Mouse (Mus musculus) midbrain, embryonic 15.5 days (tissue): ENCODE measurements around the gene Hbp1. TPM values are rescaled to one million over a fixed set of nuclear protein-coding genes. Genes with fewer than 3 reads are reported as not detected.
A peak's percentile ranks its signal among the peaks of the same experiment; 100 is the strongest.

ENCODE experiments used
- ATAC-seq: fragments of 200-750 bp; cut with Nextera tagmentation; replicated peaks from 2 replicates; pipeline ENCODE4 v1.8.0; 2017; ENCODE audit warnings: moderate TSS enrichment
- H3K27ac ChIP-seq: fragments of 300-500 bp; sonication (generic); 2 replicates; pipeline ENCODE4 v1.5.1; 2015; ENCODE audit warnings: mild to moderate bottlenecking, inconsistent platforms
- H3K27me3 ChIP-seq: fragments of 300-500 bp; sonication (generic); replicated peaks from 2 replicates; pipeline ENCODE4 v1.6.1; 2015; ENCODE audit warnings: inconsistent platforms
- H3K36me3 ChIP-seq: fragments of 300-500 bp; sonication (generic); replicated peaks from 2 replicates; pipeline ENCODE4 v1.6.1; 2015; ENCODE audit warnings: inconsistent platforms
- H3K4me1 ChIP-seq: fragments of 300-500 bp; sonication (generic); 2 replicates; pipeline ENCODE4 v1.6.1; 2015; ENCODE audit warnings: inconsistent platforms
- H3K4me2 ChIP-seq: fragments of 300-500 bp; sonication (generic); 2 replicates; pipeline ENCODE4 v1.6.1; 2015; ENCODE audit warnings: inconsistent platforms, mild to moderate bottlenecking, moderate library complexity
- H3K4me3 ChIP-seq: fragments of 300-500 bp; sonication (generic); 2 replicates; pipeline ENCODE4 v1.5.1; 2015; ENCODE audit warnings: mild to moderate bottlenecking, inconsistent platforms
- H3K9ac ChIP-seq: fragments of 300-500 bp; sonication (generic); 2 replicates; pipeline ENCODE4 v1.6.1; 2015; ENCODE audit warnings: mild to moderate bottlenecking, inconsistent platforms
- H3K9me3 ChIP-seq: fragments of 300-500 bp; sonication (generic); 2 replicates; pipeline ENCODE4 v1.6.1; 2016; ENCODE audit warnings: inconsistent platforms
- WGBS: fragments of 180-500 bp; shearing (Covaris S2); methylation state at CpG from one replicate; pipeline ENCODE4 v1.1.7; 2015; ENCODE audit warnings: mixed read lengths; 5-methylcytosine and 5-hydroxymethylcytosine counted together
- polyA plus RNA-seq: library from polyadenylated mRNA; unstranded; fragments of >200 nt; fragmentation: Nextera tagmentation; extraction: Ambion mirVana; gene quantifications from 2 replicates; pipeline ENCODE4 v1.2.1, GENCODE M21; 2015

Hbp1 gene
- polyA plus RNA-seq, 1 experiment from 2014 or later, result 48.3 TPM

- Histone ChIP-seq H3K27me3 (no peaks in the 10 kb centered on the region), H3K4me2 (peak overlapping the region; percentile 56), H3K9me3 (no peaks in the 10 kb centered on the region), H3K4me3 (peak overlapping the region; percentile 92), H3K27ac (peak overlapping the region; percentile 97), H3K36me3 (peaks cover 4% of the 10 kb centered on the region; the same call in 1 of the 2 replicates), H3K9ac (peak overlapping the region; percentile 68), H3K4me1 (peaks cover 10% of the 10 kb centered on the region)
- 15% methylated on average over 7 of the region's 7 CpGs for WGBS
- ATAC-seq, result no peak
Measured at GRCm38 (mm10) chr12:31948101-31949000, 2.0 kb downstream of the Hbp1 start.

DNA sequence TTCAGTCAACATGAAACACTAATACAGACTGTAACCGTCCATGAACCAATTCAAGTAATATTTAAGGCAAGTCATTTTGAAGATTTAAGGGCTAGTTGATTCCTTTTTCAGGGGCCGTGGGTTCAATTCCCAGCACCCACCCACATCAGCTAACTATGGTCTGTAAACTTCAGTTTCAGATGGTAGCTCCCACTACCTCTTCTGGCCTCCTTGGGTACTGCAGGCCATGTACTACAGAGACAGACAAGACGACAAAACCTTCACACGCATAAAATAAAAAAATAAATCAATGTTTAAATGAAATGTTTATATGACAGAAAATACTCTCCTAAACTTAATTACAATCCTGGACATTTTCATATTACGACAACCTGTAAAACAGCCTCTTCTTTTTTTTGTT lies 2.9 kb downstream of the Hbp1 start:
- Histone ChIP-seq H3K27me3 (no peaks in the 10 kb centered on the region), H3K9ac (no peak overlapping the region), H3K4me3 (no peak overlapping the region), H3K27ac (no peak overlapping the region), H3K9me3 (no peaks in the 10 kb centered on the region), H3K4me2 (no peak overlapping the region), H3K4me1 (peaks cover 10% of the 10 kb centered on the region), H3K36me3 (peaks cover 5% of the 10 kb centered on the region; the same call in 1 of the 2 replicates)
- no peak for ATAC-seq
- 92% methylated on average over 5 of the region's 5 CpGs for WGBS

DNA sequence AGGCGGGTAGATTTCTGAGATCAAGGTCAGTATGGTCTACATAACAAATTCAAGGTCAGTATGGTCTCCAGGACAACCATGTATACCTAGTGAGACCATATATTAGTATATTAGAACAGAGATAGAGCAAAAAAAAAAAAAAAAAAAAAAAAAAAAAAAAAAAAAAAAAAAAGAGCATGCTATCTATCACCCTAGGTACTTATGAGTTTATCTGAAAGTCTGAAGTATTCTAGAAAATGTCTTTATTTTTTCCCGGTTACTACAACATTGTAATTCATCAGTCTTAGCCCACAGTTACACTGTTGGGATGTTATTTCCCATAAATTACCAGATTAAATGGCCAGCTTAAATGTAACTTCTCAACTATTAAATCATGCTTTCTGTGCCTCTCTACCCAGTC lies 5.9 kb downstream of the Hbp1 start:
- Histone ChIP-seq H3K9me3 (no peaks in the 10 kb centered on the region), H3K27me3 (no peaks in the 10 kb centered on the region), H3K4me2 (no peak overlapping the region), H3K9ac (no peak overlapping the region), H3K4me3 (no peak overlapping the region), H3K4me1 (peaks cover 2% of the 10 kb centered on the region; the same call in 1 of the 2 replicates), H3K36me3 (peaks cover 6% of the 10 kb centered on the region; the same call in 1 of the 2 replicates), H3K27ac (no peak overlapping the region)
- 96% methylated on average over 2 of the region's 2 CpGs for WGBS
- ATAC-seq, result no peak

- Histone ChIP-seq H3K9me3 (no peaks in the 10 kb centered on the region), H3K27me3 (no peaks in the 10 kb centered on the region), H3K4me2 (no peak overlapping the region), H3K27ac (no peak overlapping the region), H3K4me3 (no peak overlapping the region), H3K9ac (no peak overlapping the region), H3K4me1 (no peaks in the 10 kb centered on the region; the same call in 1 of the 2 replicates), H3K36me3 (peaks cover 8% of the 10 kb centered on the region; the same call in 1 of the 2 replicates)
- no peak for ATAC-seq
- WGBS, result 94% methylated on average over 4 of the region's 4 CpGs
Measured at GRCm38 (mm10) chr12:31943020-31943654, 7.2 kb downstream of the Hbp1 start.

- H3K4me2 ChIP-seq, result no peak overlapping the region
- H3K9me3 ChIP-seq, result no peaks in the 10 kb centered on the region
- peaks cover 25% of the 10 kb centered on the region for H3K36me3 ChIP-seq
- no peak overlapping the region for H3K4me3 ChIP-seq
- no peaks in the 10 kb centered on the region for H3K4me1 ChIP-seq
- H3K27ac ChIP-seq, result no peak overlapping the region
- H3K9ac ChIP-seq, result no peak overlapping the region
- no peak for ATAC-seq
- H3K27me3 ChIP-seq, result no peaks in the 10 kb centered on the region
Measured at GRCm38 (mm10) chr12:31939026-31939425, 11.3 kb downstream of the Hbp1 start.

- H3K27ac ChIP-seq, result no peak overlapping the region
- no peak overlapping the region for H3K4me2 ChIP-seq
- ATAC-seq, result no peak
- H3K9ac ChIP-seq, result no peak overlapping the region
- no peaks in the 10 kb centered on the region for H3K27me3 ChIP-seq
- no peaks in the 10 kb centered on the region for H3K4me1 ChIP-seq
- no peaks in the 10 kb centered on the region for H3K9me3 ChIP-seq
- no peak overlapping the region for H3K4me3 ChIP-seq
- H3K36me3 ChIP-seq, result peaks cover 24% of the 10 kb centered on the region
- WGBS, result 92% methylated on average over 4 of the region's 4 CpGs
Measured at GRCm38 (mm10) chr12:31938391-31938997, 11.8 kb downstream of the Hbp1 start.

DNA sequence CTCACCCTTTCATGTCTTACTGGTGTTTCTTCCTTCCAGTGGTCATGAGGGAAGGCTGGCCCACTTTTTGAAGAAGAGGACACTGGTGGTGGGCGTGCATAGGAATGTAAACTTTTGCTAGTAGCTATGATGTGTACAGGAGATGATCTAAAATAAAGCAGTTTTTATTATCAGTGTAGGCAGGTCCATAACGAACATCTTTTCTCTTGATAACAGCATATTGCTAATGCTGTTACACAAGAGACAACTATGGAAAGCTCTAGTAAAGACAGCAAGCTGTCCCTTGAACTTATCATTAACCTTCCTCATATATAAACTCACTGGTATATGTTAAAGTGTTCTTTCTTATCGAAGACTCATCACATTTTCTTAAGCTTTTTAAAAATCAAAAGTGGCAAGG lies 12.7 kb downstream of the Hbp1 start:
- WGBS, result 91% methylated on average over 3 of the region's 3 CpGs
- no peak for ATAC-seq
- Histone ChIP-seq H3K27me3 (no peaks in the 10 kb centered on the region), H3K36me3 (peaks cover 21% of the 10 kb centered on the region), H3K9ac (no peak overlapping the region), H3K4me1 (no peaks in the 10 kb centered on the region), H3K9me3 (no peaks in the 10 kb centered on the region), H3K4me3 (no peak overlapping the region), H3K27ac (no peak overlapping the region), H3K4me2 (no peak overlapping the region)

DNA sequence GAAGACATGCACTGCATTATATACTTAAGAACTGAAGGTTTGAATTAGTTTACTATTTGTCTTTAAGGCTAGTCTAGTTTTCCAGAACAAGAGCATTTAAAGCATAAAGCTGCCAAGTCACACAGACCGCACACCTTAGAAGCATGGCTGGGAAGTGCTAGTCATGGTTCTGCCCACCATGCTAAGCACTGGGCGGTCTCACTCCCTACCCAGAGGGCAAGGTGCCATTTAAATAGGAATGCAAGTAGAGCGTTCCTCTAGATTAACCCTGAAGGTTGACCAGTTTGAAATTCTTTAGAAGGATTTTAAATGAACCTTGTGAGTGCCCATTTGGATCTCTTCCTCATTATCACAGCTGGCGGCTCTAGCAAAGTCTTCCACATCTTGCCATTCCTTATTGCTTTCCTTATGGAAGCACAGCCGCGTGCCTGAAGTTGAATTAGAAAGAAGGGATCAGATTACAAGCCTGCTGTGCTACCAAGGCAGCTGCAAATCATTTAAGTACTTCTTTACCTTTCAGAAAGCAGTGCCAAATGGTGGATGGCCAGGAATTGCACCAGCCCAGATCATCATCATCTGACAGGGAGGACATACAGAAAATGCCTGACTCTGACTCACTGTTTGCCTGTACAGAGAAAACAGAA lies 13.6 kb downstream of the Hbp1 start:
- Histone ChIP-seq H3K9me3 (no peaks in the 10 kb centered on the region), H3K4me3 (no peak overlapping the region), H3K27me3 (no peaks in the 10 kb centered on the region), H3K27ac (no peak overlapping the region), H3K36me3 (peaks cover 23% of the 10 kb centered on the region), H3K4me1 (no peaks in the 10 kb centered on the region), H3K9ac (no peak overlapping the region), H3K4me2 (no peak overlapping the region)
- no peak for ATAC-seq
- 45% methylated on average over 6 of the region's 6 CpGs for WGBS

- Histone ChIP-seq H3K4me3 (no peak overlapping the region), H3K9ac (no peak overlapping the region), H3K27ac (no peak overlapping the region), H3K36me3 (peaks cover 31% of the 10 kb centered on the region), H3K4me1 (no peaks in the 10 kb centered on the region), H3K27me3 (no peaks in the 10 kb centered on the region), H3K4me2 (no peak overlapping the region), H3K9me3 (no peaks in the 10 kb centered on the region)
- WGBS, result 99% methylated on average over 3 of the region's 3 CpGs
- ATAC-seq, result 0 out of 2 replicates have a peak, but pooled peaks have one; percentile 33
Measured at GRCm38 (mm10) chr12:31931818-31932217, 18.5 kb downstream of the Hbp1 start.

DNA sequence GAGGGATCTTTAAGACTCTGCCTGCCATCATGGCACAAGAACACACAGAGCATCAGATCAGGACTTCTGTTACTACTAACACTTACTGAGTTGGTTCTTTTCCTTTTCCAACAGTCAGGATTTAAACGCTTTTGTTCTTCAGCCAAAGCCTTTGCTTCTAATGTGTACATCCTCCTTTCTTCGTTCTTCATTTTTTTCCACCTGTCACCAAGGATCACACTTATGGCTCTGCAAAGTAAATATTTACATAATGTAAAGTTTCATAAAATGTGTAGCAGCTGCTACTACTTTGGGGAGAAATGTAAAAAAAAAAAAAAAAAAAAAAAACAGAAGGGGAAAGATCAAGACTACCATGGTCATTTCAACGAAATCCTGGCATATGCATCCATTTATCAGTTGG lies 21.8 kb downstream of the Hbp1 start:
- peaks cover 20% of the 10 kb centered on the region; the same call in 1 of the 2 replicates for H3K36me3 ChIP-seq
- no peaks in the 10 kb centered on the region for H3K4me1 ChIP-seq
- no peak overlapping the region for H3K4me3 ChIP-seq
- no peaks in the 10 kb centered on the region for H3K27me3 ChIP-seq
- no peak for ATAC-seq
- H3K27ac ChIP-seq, result no peak overlapping the region
- H3K9ac ChIP-seq, result no peak overlapping the region
- H3K4me2 ChIP-seq, result no peak overlapping the region
- 88% methylated on average over 3 of the region's 3 CpGs for WGBS
- no peaks in the 10 kb centered on the region for H3K9me3 ChIP-seq

- Histone ChIP-seq H3K4me1 (no peaks in the 10 kb centered on the region), H3K27ac (peak overlapping the region; percentile 17; the same call in 1 of the 2 replicates), H3K4me3 (no peak overlapping the region), H3K9ac (no peak overlapping the region), H3K36me3 (peaks cover 17% of the 10 kb centered on the region; the same call in 1 of the 2 replicates), H3K27me3 (no peaks in the 10 kb centered on the region), H3K9me3 (no peaks in the 10 kb centered on the region), H3K4me2 (no peak overlapping the region)
- peak; percentile 92 for ATAC-seq
- 34% methylated on average over 4 of the region's 4 CpGs for WGBS
Measured at GRCm38 (mm10) chr12:31926661-31927061, 23.7 kb downstream of the Hbp1 start.

DNA sequence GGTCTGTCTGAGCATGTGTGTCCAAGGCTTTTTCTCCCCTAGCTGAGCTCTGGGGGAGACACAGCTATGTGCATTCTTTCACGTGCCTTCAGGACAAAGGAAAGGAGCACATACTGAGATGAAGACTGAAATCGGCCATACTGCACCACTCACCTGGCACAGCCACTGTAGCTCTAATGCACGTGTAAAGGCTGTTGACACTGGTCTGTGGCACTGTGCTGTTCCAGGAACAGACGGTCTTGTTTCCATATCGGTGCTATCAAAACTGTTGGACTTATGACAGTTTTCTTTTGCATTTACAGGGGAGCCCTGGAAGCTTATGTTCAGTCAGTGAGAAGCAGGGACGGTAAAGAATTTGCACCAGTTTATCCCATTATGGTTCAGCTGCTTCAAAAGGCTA lies 25.0 kb downstream of the Hbp1 start:
- Histone ChIP-seq H3K4me2 (no peak overlapping the region), H3K9ac (no peak overlapping the region), H3K4me1 (no peaks in the 10 kb centered on the region), H3K27ac (no peak overlapping the region), H3K36me3 (peaks cover 11% of the 10 kb centered on the region; the same call in 1 of the 2 replicates), H3K27me3 (no peaks in the 10 kb centered on the region), H3K9me3 (no peaks in the 10 kb centered on the region), H3K4me3 (no peak overlapping the region)
- 88% methylated on average over 6 of the region's 6 CpGs for WGBS
- ATAC-seq, result no peak
